Mouse (Mus musculus) brain, embryonic 14.5 days (tissue): ENCODE results near the gene Dnttip2.

Source experiments
- CTCF ChIP-seq: fragments of 200-500 bp; IDR thresholded peaks from 2 replicates; pipeline ENCODE4 v1.5.1; 2012; ENCODE audit warnings: inconsistent platforms, mild to moderate bottlenecking, moderate library complexity, borderline replicate concordance; ENCODE audit not compliant: insufficient read depth, insufficient read length; ENCODE audit errors: extremely low read depth
- POLR2A ChIP-seq: fragments of 200-500 bp; IDR thresholded peaks from 2 replicates; pipeline ENCODE4 v1.6.1; 2012; ENCODE audit warnings: mild to moderate bottlenecking, inconsistent platforms, borderline replicate concordance; ENCODE audit not compliant: poor library complexity, insufficient read depth, insufficient read length, severe bottlenecking; ENCODE audit errors: extremely low read depth

DNA sequence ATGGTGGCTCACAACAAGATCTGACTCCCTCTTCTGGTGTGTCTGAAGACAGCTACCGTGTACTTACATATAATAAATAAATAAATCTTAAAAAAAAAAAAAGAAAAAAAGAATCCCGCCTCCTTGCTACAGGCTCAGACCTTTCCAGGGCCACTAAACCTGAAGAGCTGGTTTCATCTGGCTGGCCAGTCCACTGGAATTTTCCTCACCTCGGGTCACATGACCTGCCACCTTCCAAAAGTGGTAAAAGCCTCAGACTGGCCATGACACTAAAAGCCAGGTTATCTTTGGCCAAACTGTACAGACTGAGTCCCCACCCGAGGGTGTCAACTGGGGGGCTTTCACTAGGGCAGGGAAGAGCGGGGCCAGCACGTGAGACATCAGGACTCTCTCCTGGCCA, 49.7 kb downstream of the Dnttip2 start:
- TF ChIP-seq POLR2A (no peak), CTCF (no peak)
